Mouse (Mus musculus) megakaryocyte, embryonic 14.5 days (primary cell): ENCODE results near the gene Fam19a1. TPM values are rescaled to one million over a fixed set of nuclear protein-coding genes. Genes with fewer than 3 reads are reported as not detected.

Source experiments
- H3K27me3 ChIP-seq: replicated peaks from 2 replicates; pipeline ENCODE3; 2012; ENCODE audit warnings: inconsistent platforms
- H3K36me3 ChIP-seq: replicated peaks from 2 replicates; pipeline ENCODE3; 2012; ENCODE audit warnings: low read length, inconsistent platforms, mixed read lengths
- H3K4me1 ChIP-seq: 2 replicates; pipeline ENCODE4 v1.6.1; 2012; ENCODE audit warnings: inconsistent platforms
- H3K4me3 ChIP-seq: replicated peaks from 2 replicates; pipeline ENCODE3; 2012; ENCODE audit warnings: moderate library complexity, mild to moderate bottlenecking, inconsistent platforms
- H3K9me3 ChIP-seq: 2 replicates; pipeline ENCODE4 v1.6.1; 2012; ENCODE audit warnings: inconsistent platforms
- FLI1 ChIP-seq: IDR thresholded peaks from 2 replicates; pipeline ENCODE4 v1.6.1; 2012; ENCODE audit warnings: low read length, inconsistent platforms, mixed read lengths
- GATA1 ChIP-seq: IDR thresholded peaks from 3 replicates; pipeline ENCODE4 v1.6.1; 2012; ENCODE audit warnings: mixed read lengths, low read length, inconsistent platforms, borderline replicate concordance
- polyA plus RNA-seq: library from polyadenylated mRNA; stranded (reverse); fragments of >175 nt; gene quantifications from 2 replicates; pipeline ENCODE4 v1.2.3, GENCODE M21; 2012; ENCODE audit warnings: low replicate concordance; ENCODE audit not compliant: insufficient read depth

Gene Fam19a1
- polyA plus RNA-seq, 1 experiment, result not detected

DNA sequence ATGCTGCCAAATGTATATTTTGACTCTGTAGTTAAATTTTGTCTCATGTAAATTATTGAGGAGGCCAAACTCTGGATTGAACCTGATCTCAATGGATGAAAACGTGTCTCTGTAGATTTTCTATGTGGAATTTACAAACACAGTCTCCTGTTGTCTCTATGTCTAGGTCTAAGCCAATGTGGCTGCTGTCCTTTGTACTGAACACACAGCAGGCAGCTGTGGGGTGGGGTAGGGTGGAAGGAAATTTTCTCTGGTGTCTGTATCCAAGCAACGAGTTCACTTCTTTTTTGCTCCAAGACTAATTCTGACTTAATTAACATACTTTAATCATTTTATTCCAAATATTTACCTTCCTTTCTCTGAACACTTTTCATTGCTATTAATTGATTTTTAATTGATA is 307.6 kb downstream of the Fam19a1 start:
- Histone ChIP-seq H3K27me3 (no peaks in the 10 kb centered on the region), H3K9me3 (peaks cover 11% of the 10 kb centered on the region), H3K36me3 (no peaks in the 10 kb centered on the region), H3K4me1 (no peaks in the 10 kb centered on the region), H3K4me3 (no peak overlapping the region)
- TF ChIP-seq GATA1 (no peak), FLI1 (no peak)

DNA sequence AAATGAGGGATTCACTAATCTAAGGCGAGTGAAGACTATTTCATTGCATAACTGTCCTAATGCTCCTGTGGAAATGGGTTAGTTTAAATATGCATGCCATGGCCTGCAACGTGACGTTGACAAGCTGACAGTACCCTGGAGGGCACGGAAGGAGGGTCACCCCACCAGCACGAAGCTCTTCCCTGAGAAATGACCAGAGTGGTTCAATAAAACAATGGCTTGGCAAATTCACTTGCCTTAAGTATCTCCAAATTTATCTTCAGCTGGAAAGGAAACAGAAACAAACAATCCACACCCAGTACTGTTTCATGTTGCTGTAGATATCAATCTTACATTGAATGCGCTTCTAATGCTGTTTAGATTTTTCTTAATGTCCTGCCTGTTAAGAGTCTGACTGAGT is 316.4 kb downstream of the Fam19a1 start:
- Histone ChIP-seq H3K4me1 (no peaks in the 10 kb centered on the region), H3K9me3 (0 out of 2 replicates have a peak, but pooled peaks cover 2% of the 10 kb centered on the region), H3K4me3 (no peak overlapping the region), H3K27me3 (no peaks in the 10 kb centered on the region), H3K36me3 (no peaks in the 10 kb centered on the region)
- TF ChIP-seq GATA1 (no peak), FLI1 (no peak)

DNA sequence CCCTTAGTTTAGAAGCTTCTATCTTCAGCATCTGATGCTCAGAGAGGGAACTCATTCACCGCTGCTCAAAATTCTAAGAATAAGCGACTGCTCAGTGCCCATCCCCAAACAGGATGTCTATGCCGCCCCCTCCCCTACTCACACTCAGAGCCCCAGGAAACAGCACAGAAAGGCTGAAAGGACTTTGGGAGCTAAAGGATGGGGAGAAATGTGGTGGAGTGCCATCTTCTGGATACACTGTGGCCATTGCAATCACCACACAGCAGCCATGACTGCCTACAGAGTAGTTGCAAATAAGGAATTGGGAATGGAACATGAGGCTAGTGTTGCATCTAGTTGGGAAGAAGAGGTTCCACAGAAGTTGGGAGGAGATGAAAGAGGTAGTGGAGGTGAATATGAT is 319.4 kb downstream of the Fam19a1 start:
- no peaks in the 10 kb centered on the region for H3K27me3 ChIP-seq
- TF ChIP-seq GATA1, result no peak
- no peak for TF ChIP-seq FLI1
- no peak overlapping the region for H3K4me3 ChIP-seq
- no peaks in the 10 kb centered on the region for H3K4me1 ChIP-seq
- 0 out of 2 replicates have a peak, but pooled peaks cover 2% of the 10 kb centered on the region for H3K9me3 ChIP-seq
- no peaks in the 10 kb centered on the region for H3K36me3 ChIP-seq

DNA sequence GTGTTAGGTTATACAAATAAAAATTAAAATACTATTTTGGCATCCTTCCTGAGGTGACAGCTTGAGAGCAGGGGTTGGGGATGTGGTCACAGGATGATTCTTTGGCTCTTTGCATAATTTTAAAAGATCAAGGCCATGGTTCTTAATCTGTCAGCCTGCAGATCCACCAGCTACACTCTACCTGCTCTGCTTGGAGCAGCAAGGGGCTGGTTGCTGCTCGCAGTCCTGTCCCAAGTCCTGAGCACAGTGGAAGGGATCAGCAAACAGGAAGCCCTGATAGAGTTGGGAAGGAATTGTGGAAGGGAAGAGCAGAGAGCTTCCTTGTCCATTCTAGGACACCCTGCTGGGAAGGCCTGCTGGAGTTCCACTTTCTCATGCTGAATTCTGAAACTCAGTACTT is 320.9 kb downstream of the Fam19a1 start:
- no peaks in the 10 kb centered on the region for H3K36me3 ChIP-seq
- no peaks in the 10 kb centered on the region for H3K4me1 ChIP-seq
- TF ChIP-seq FLI1, result no peak
- no peak for TF ChIP-seq GATA1
- no peak overlapping the region for H3K4me3 ChIP-seq
- no peaks in the 10 kb centered on the region for H3K27me3 ChIP-seq
- H3K9me3 ChIP-seq, result peaks cover 7% of the 10 kb centered on the region; the same call in 1 of the 2 replicates

DNA sequence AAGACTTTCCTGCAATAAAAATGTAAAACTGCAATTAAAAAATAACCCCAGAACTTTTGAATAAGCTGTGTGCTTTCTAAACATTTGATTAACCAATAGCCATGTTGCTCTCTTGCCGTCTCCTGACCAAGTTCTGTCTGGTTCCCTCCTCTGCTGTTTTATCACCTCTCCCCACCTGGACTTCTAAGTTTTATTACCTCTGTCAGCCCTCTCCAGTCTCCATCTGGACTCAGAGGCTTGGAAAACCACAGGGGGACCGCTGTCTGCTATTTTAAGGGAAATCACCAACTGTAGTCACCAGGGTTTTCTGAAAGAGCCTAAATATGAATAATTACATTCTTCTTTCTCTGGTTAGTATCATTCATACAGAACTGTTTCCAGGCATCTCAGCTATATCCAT is 322.6 kb downstream of the Fam19a1 start:
- H3K36me3 ChIP-seq, result no peaks in the 10 kb centered on the region
- TF ChIP-seq FLI1 (no peak), GATA1 (no peak)
- H3K4me3 ChIP-seq, result no peak overlapping the region
- no peaks in the 10 kb centered on the region for H3K27me3 ChIP-seq
- peaks cover 15% of the 10 kb centered on the region; the same call in 1 of the 2 replicates for H3K9me3 ChIP-seq
- H3K4me1 ChIP-seq, result no peaks in the 10 kb centered on the region

DNA sequence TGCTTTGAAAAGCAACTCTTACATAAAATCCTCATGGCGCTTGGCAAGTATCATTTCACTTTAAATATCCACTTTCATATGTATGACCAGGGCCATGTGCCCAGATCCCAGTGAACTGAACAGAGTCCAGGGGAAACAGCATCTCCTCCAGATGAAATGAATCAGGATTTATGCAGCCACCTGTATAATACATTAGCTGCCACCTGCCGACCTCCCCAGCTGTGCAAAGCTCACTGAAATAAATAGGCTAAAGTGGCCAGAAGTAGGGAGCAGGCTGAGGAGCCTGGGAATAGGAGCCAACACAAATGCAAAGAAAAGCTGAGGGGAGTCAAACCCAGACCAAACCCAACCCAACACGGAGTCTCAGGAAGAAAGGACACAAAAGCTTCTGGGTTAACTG is 324.9 kb downstream of the Fam19a1 start:
- H3K36me3 ChIP-seq, result no peaks in the 10 kb centered on the region
- H3K4me1 ChIP-seq, result no peaks in the 10 kb centered on the region
- no peak overlapping the region for H3K4me3 ChIP-seq
- no peak for TF ChIP-seq GATA1
- no peak for TF ChIP-seq FLI1
- peaks cover 18% of the 10 kb centered on the region; the same call in 1 of the 2 replicates for H3K9me3 ChIP-seq
- H3K27me3 ChIP-seq, result no peaks in the 10 kb centered on the region

DNA sequence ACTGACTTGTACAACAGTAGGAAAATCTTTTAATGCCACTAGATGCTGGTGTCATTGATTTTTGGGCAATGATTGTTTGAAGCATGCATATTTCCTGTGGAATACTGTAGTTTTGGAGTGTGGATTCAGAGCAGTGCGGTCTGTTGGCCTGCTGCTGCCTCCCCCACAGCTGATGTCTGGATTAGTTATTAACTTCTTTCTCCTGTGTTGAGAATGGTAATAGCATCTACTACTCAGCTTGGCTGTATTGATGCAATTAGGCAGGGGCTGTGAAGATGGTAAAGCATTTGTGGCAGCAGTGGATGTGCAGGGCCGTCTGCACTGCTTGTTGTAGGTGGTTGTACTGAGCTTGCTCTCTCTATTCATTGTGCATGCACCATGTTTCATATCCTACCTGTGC is 326.5 kb downstream of the Fam19a1 start:
- peaks cover 23% of the 10 kb centered on the region; the same call in 1 of the 2 replicates for H3K9me3 ChIP-seq
- TF ChIP-seq GATA1, result no peak
- TF ChIP-seq FLI1, result no peak
- H3K27me3 ChIP-seq, result no peaks in the 10 kb centered on the region
- H3K36me3 ChIP-seq, result no peaks in the 10 kb centered on the region
- H3K4me3 ChIP-seq, result no peak overlapping the region
- no peaks in the 10 kb centered on the region for H3K4me1 ChIP-seq

DNA sequence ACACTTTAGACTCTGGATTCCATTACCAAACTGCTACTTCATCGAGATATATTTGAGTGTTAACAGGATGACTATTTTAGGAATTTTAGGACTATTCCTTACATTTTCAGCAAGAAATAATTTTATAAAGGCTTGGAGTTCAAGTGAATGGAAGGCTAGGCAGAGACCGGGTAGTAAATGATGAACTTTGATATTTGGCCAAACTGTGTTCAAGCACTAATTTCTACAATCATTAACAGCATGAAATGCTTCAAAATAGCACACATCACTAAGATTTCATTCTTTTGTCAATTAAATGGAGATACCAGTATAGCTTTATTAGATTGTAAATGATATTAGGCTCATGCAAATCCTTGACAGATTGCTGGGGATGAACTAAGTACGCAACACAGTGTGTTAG is 329.0 kb downstream of the Fam19a1 start:
- H3K36me3 ChIP-seq, result no peaks in the 10 kb centered on the region
- peaks cover 26% of the 10 kb centered on the region; the same call in 1 of the 2 replicates for H3K9me3 ChIP-seq
- H3K4me3 ChIP-seq, result no peak overlapping the region
- H3K4me1 ChIP-seq, result no peaks in the 10 kb centered on the region
- H3K27me3 ChIP-seq, result no peaks in the 10 kb centered on the region
- TF ChIP-seq GATA1, result no peak
- TF ChIP-seq FLI1, result no peak

DNA sequence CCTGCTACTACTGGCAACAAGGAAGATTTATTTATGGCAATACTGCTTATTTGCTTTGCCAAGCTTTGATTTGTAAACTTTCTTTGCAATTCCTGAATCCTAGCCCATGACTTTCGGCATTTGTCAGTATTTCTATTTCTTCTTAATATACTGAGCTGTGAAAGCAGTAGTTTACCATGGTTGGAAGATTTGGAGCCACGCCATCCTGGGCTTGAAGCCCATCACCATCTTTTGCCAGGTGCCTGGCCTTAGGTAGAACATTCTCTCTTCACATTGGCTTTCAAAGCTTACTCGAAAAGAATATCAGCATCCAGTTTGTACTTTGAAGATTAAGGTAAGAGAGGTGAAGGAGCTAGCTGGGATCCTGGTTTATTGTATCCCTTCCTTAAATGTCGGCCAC is 334.5 kb downstream of the Fam19a1 start:
- TF ChIP-seq GATA1, result no peak
- TF ChIP-seq FLI1, result no peak
- H3K36me3 ChIP-seq, result no peaks in the 10 kb centered on the region
- H3K4me3 ChIP-seq, result no peak overlapping the region
- no peaks in the 10 kb centered on the region for H3K27me3 ChIP-seq
- H3K9me3 ChIP-seq, result peaks cover 11% of the 10 kb centered on the region; the same call in 1 of the 2 replicates
- H3K4me1 ChIP-seq, result no peaks in the 10 kb centered on the region

DNA sequence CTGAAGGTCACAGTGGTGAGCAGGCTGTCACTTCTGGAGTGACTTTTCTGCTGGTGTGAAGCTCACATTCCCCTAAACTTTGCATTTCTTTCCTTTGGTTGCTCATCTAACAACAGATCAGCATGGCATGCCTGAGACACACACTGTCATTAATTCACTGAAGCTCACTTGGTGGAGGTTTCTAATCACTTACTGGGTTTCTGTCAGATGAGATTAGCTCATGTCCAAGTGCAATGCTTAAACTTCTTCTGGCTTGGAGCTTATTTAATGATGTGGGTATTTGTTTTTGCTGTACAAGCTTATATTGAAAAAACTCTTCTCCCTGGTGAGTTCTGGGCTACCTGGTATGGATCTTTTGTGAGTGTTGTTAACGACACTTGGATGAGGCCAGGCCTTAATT is 343.3 kb downstream of the Fam19a1 start:
- Histone ChIP-seq H3K4me3 (no peak overlapping the region), H3K36me3 (no peaks in the 10 kb centered on the region), H3K27me3 (no peaks in the 10 kb centered on the region), H3K9me3 (peaks cover 15% of the 10 kb centered on the region; the same call in 1 of the 2 replicates), H3K4me1 (no peaks in the 10 kb centered on the region)
- TF ChIP-seq GATA1 (no peak), FLI1 (no peak)
